Mouse (Mus musculus) CH12.LX (cell line): ENCODE results near the gene Sdccag8. TPM values are rescaled to one million over a fixed set of nuclear protein-coding genes. Genes with fewer than 3 reads are reported as not detected.

Experiments used
- DNase-seq: peaks from one replicate; pipeline ENCODE4 v3.0.0-alpha.2; 2013; ENCODE audit errors: extremely low read depth
- H3K27ac ChIP-seq: 2 replicates; pipeline ENCODE4 v1.5.1; 2012; ENCODE audit warnings: low read depth, mild to moderate bottlenecking, control low read depth, moderate library complexity; ENCODE audit not compliant: insufficient read depth
- H3K27me3 ChIP-seq: replicated peaks from 2 replicates; pipeline ENCODE3; 2012; ENCODE audit warnings: inconsistent platforms
- H3K36me3 ChIP-seq, 2 experiments: replicated peaks in 1 of 2; 2 replicates each; pipeline versions ENCODE3 to v1.6.1; 2012; ENCODE audit warnings: inconsistent platforms in 1 of 2, low read length in 1 of 2, mild to moderate bottlenecking in 1 of 2, mixed read lengths in 1 of 2, moderate library complexity in 1 of 2; ENCODE audit not compliant: control insufficient read depth in 1 of 2, insufficient read depth in 1 of 2
- H3K4me1 ChIP-seq, 2 experiments: 2 replicates each; pipeline ENCODE4 v1.6.1; 2012; ENCODE audit warnings: inconsistent platforms in 1 of 2, moderate library complexity in 1 of 2; ENCODE audit not compliant: insufficient read depth in 2 of 2, control insufficient read depth in 1 of 2
- H3K4me2 ChIP-seq: 2 replicates; pipeline ENCODE4 v1.6.1; 2012; ENCODE audit warnings: low read depth, mild to moderate bottlenecking, control low read depth; ENCODE audit not compliant: poor library complexity, insufficient read depth, severe bottlenecking
- H3K4me3 ChIP-seq, 3 experiments: fragments of 150-350 bp in 1 of 3; sonication (generic) in 1 of 3; replicated peaks in 1 of 3; 2 replicates each; pipeline versions ENCODE3 to v1.5.1; 2011 to 2012; ENCODE audit warnings: low read depth in 2 of 3, low read length in 2 of 3, mild to moderate bottlenecking in 2 of 3, moderate library complexity in 2 of 3, control low read depth in 1 of 3, improper control_type of control experiment in 1 of 3, inconsistent platforms in 1 of 3, mixed read lengths in 1 of 3; ENCODE audit not compliant: poor library complexity in 1 of 3
- H3K79me2 ChIP-seq: replicated peaks from 2 replicates; pipeline ENCODE4 v1.6.1; 2012; ENCODE audit warnings: mild to moderate bottlenecking, moderate library complexity; ENCODE audit not compliant: control insufficient read depth, poor library complexity, insufficient read depth, severe bottlenecking; ENCODE audit errors: extremely low read depth
- H3K9ac ChIP-seq: 2 replicates; pipeline ENCODE4 v1.6.1; 2012; ENCODE audit warnings: low read depth, mild to moderate bottlenecking, control low read depth, moderate library complexity; ENCODE audit not compliant: insufficient read depth
- H3K9me3 ChIP-seq: replicated peaks from 2 replicates; pipeline ENCODE3; 2012; ENCODE audit warnings: low read length, inconsistent platforms, mixed read lengths
- BHLHE40 ChIP-seq: IDR thresholded peaks from 2 replicates; pipeline ENCODE4 v1.6.1; 2011; ENCODE audit warnings: mild to moderate bottlenecking, low read depth, low read length, improper control_type of control experiment
- CHD2 ChIP-seq: IDR thresholded peaks from 2 replicates; pipeline ENCODE4 v1.6.1; 2011; ENCODE audit warnings: low read length, improper control_type of control experiment
- CTCF ChIP-seq, 2 experiments: IDR thresholded peaks in 1 of 2; conservative IDR thresholded peaks in 1 of 2; 2 replicates each; pipeline ENCODE4 v1.5.1; 2011 to 2012; ENCODE audit warnings: low read depth in 2 of 2, low read length in 2 of 2, improper control_type of control experiment in 1 of 2, inconsistent platforms in 1 of 2, mild to moderate bottlenecking in 1 of 2, moderate library complexity in 1 of 2
- EP300 ChIP-seq: IDR thresholded peaks from 2 replicates; pipeline ENCODE4 v1.6.1; 2011; ENCODE audit warnings: low read length, improper control_type of control experiment
- ETS1 ChIP-seq: conservative IDR thresholded peaks from 2 replicates; pipeline ENCODE4 v1.6.1; 2012; ENCODE audit warnings: low read depth, mild to moderate bottlenecking, inconsistent platforms, low read length, improper control_type of control experiment, moderate library complexity
- HCFC1 ChIP-seq: IDR thresholded peaks from 2 replicates; pipeline ENCODE4 v1.6.1; 2012; ENCODE audit warnings: low read depth, mild to moderate bottlenecking, inconsistent platforms, low read length, improper control_type of control experiment
- IRF4 ChIP-seq: IDR thresholded peaks from 2 replicates; pipeline ENCODE4 v1.6.1; 2014; ENCODE audit warnings: low read depth, mild to moderate bottlenecking, inconsistent platforms, low read length, improper control_type of control experiment
- JUN ChIP-seq: IDR thresholded peaks from 2 replicates; pipeline ENCODE4 v1.6.1; 2011; ENCODE audit warnings: low read depth, mild to moderate bottlenecking, low read length, improper control_type of control experiment, moderate library complexity; ENCODE audit not compliant: insufficient read depth
- JUND ChIP-seq: conservative IDR thresholded peaks from 2 replicates; pipeline ENCODE4 v1.6.1; 2011; ENCODE audit warnings: low read depth, low read length, improper control_type of control experiment
- MAZ ChIP-seq: IDR thresholded peaks from 2 replicates; pipeline ENCODE4 v1.6.1; 2012; ENCODE audit warnings: low read depth, mild to moderate bottlenecking, inconsistent platforms, low read length, improper control_type of control experiment, moderate library complexity
- MEF2A ChIP-seq: IDR thresholded peaks from 2 replicates; pipeline ENCODE4 v1.6.1; 2014; ENCODE audit warnings: low read depth, mild to moderate bottlenecking, inconsistent platforms, low read length, improper control_type of control experiment, borderline replicate concordance
- MXI1 ChIP-seq: IDR thresholded peaks from 2 replicates; pipeline ENCODE4 v1.6.1; 2011; ENCODE audit warnings: mild to moderate bottlenecking, low read depth, low read length, improper control_type of control experiment
- MYC ChIP-seq: IDR thresholded peaks from 2 replicates; pipeline ENCODE4 v1.6.1; 2011; ENCODE audit warnings: low read depth, mild to moderate bottlenecking, improper control_type of control experiment, low read length
- PAX5 ChIP-seq: IDR thresholded peaks from 2 replicates; pipeline ENCODE4 v1.6.1; 2012; ENCODE audit warnings: low read length, inconsistent platforms, mixed read lengths
- RCOR1 ChIP-seq: conservative IDR thresholded peaks from 2 replicates; pipeline ENCODE4 v1.6.1; 2012; ENCODE audit warnings: low read depth, mild to moderate bottlenecking, inconsistent platforms, low read length, improper control_type of control experiment
- SIN3A ChIP-seq: IDR thresholded peaks from 2 replicates; pipeline ENCODE4 v1.6.1; 2012; ENCODE audit warnings: low read length, improper control_type of control experiment, inconsistent platforms
- SMC3 ChIP-seq: IDR thresholded peaks from 2 replicates; pipeline ENCODE4 v1.6.1; 2011; ENCODE audit warnings: low read depth, low read length, improper control_type of control experiment
- TBP ChIP-seq: conservative IDR thresholded peaks from 2 replicates; pipeline ENCODE4 v1.6.1; 2011; ENCODE audit warnings: low read depth, low read length, improper control_type of control experiment
- UBTF ChIP-seq: IDR thresholded peaks from 2 replicates; pipeline ENCODE4 v1.6.1; 2012; ENCODE audit warnings: low read depth, mild to moderate bottlenecking, inconsistent platforms, low read length, improper control_type of control experiment, moderate library complexity
- USF1 ChIP-seq: IDR thresholded peaks from 2 replicates; pipeline ENCODE4 v1.6.1; 2014; ENCODE audit warnings: low read depth, mild to moderate bottlenecking, inconsistent platforms, low read length, improper control_type of control experiment
- ZMIZ1 ChIP-seq: IDR thresholded peaks from 2 replicates; pipeline ENCODE4 v1.6.1; 2012; ENCODE audit warnings: low read depth, mild to moderate bottlenecking, inconsistent platforms, low read length, improper control_type of control experiment
- ZNF384 ChIP-seq: IDR thresholded peaks from 2 replicates; pipeline ENCODE4 v1.6.1; 2012; ENCODE audit warnings: low read depth, low read length, improper control_type of control experiment, inconsistent platforms
- dilution Hi-C: fragments of 300-500 bp; cut with MboI; formaldehyde crosslinking; loops from 2 replicates; pipeline ENCODE4 v1.14.3; 2020; ENCODE audit warnings: low sequenced_read_pairs; ENCODE audit not compliant: extremely low pct_unique_long_range_greater_than_20kb, extremely low pct_ligation_motif_present
- in situ Hi-C: fragments of 300-500 bp; cut with MboI; formaldehyde crosslinking; loops from 3 replicates; pipeline ENCODE4 v1.14.3; 2019; ENCODE audit warnings: low sequenced_read_pairs, low pct_ligation_motif_present, low pct_unique_long_range_greater_than_20kb, mixed read lengths
- polyA plus RNA-seq: library from polyadenylated mRNA; unstranded; fragments of >175 nt; gene quantifications from 2 replicates; pipeline ENCODE4 v1.2.1, GENCODE M21; 2012; ENCODE audit warnings: low read depth; ENCODE audit not compliant: insufficient read length
- total RNA-seq, 2 experiments: library from RNA; depleted of rRNA; stranded (reverse); fragments of 300-350 nt in 1 of 2; fragments of >200 nt in 1 of 2; gene quantifications; 2 replicates each; pipeline ENCODE4 v1.2.3; 2012 to 2014

The Sdccag8 gene
- total and polyA plus RNA-seq, 3 experiments = 10.7 to 18.7 (median 10.9) TPM

DNA sequence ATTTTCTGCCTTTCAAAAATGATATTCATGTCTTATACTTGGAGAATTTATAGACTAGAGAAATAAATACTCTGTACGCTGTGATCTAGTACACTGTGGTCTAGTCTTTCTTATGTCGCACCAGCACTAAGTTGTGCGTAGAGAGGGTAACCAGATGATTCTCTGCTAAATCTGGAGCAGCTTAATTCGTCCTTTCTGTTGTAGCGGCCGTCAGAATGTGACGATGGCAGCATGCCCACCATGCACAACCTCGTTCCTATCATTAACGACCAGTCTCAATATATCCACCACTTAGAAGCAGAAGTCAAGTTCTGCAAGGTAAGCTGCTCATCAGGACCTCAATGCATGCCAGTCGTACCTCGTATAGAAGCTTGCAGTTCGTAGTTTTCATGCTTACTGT is 14.2 kb downstream of the Sdccag8 start:
- no peak overlapping the region for H3K4me3 ChIP-seq
- DNase-seq = no peak
- peaks cover 10 to 42% of the 10 kb centered on the region in 2 experiments for H3K36me3 ChIP-seq
- TF ChIP-seq MYC = no peak
- TF ChIP-seq CTCF (conservative IDR thresholded peaks at IDR 0.05 in 1 of 2, IDR thresholded peaks at IDR 0.05 in 1 of 2; ENCODE audit: low read depth in 2 of 2, low read length in 2 of 2) = no peak
- TF ChIP-seq ZNF384 = no peak
- no peak for TF ChIP-seq TBP
- no peak for TF ChIP-seq JUND
- TF ChIP-seq HCFC1 = no peak
- no peak for TF ChIP-seq PAX5
- H3K4me2 ChIP-seq = no peak overlapping the region
- H3K27me3 ChIP-seq = no peaks in the 10 kb centered on the region
- in situ Hi-C loops (no loop called here), dilution Hi-C loops (no loop called here)
- no peaks in the 10 kb centered on the region; the same call in none of the 2 replicates for H3K79me2 ChIP-seq
- no peaks in the 10 kb centered on the region for H3K9me3 ChIP-seq
- H3K4me1 ChIP-seq = peaks cover 19 to 58% of the 10 kb centered on the region in 2 experiments
- no peak overlapping the region for H3K27ac ChIP-seq
- no peak overlapping the region for H3K9ac ChIP-seq

DNA sequence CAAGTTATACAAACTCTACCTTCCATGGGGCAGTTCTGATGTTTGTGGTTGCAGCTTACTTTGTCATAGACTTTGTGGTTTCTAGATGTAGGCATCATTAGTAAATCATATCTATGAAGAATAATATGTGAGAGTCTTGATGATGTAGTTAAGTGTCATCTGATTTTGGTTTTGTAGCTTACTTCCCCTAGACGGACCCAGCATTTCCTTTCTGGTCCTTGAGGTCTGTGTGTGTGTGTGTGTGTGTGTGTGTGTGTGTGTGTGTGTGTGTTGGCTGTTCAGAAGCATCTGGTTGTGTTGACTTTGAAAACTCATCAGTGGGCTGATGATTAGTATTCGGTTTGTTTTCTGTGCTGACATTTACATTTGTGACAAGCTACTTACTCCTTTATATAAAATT is 17.6 kb downstream of the Sdccag8 start:
- Histone ChIP-seq H3K27me3 (no peaks in the 10 kb centered on the region), H3K36me3 (peaks cover 22 to 44% of the 10 kb centered on the region in 2 experiments), H3K9me3 (no peaks in the 10 kb centered on the region), H3K27ac (no peak overlapping the region), H3K4me1 (peaks cover 5 to 24% of the 10 kb centered on the region in 2 experiments; a peak in 3 of 4 replicates), H3K79me2 (no peaks in the 10 kb centered on the region; the same call in 1 of the 2 replicates), H3K4me3 (no peak overlapping the region), H3K9ac (no peak overlapping the region), H3K4me2 (no peak overlapping the region)
- no peak for DNase-seq
- in situ Hi-C loops = no loop called here
- no peak for TF ChIP-seq SIN3A
- TF ChIP-seq PAX5 = no peak
- TF ChIP-seq RCOR1 = no peak
- no peak for TF ChIP-seq HCFC1
- dilution Hi-C loops = no loop called here

DNA sequence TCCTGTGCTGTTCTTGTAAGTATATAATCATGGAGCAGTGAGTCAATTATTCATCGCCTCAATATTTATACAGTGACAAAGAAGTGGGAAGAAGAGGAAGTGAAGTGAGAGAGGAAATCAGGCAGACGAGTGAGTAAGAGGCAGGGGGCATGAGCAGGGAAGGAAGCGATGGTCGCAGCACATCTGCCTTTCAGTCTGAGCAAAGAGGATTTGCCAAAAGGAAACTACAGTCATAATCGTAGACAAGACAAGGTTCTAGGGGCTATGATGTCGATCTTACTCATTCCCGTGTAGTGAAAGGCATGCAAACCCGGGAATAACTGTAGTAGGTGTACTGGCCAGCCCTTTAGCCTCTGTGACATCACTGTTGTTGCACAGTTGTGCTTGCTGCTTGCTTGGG is 18.1 kb downstream of the Sdccag8 start:
- in situ Hi-C loops = no loop called here
- Histone ChIP-seq H3K9ac (no peak overlapping the region), H3K36me3 (peaks cover 22 to 45% of the 10 kb centered on the region in 2 experiments), H3K27me3 (no peaks in the 10 kb centered on the region), H3K4me3 (no peak overlapping the region), H3K4me2 (no peak overlapping the region), H3K4me1 (peaks cover under 1 to 19% of the 10 kb centered on the region in 2 experiments; a peak in 2 of 4 replicates), H3K9me3 (no peaks in the 10 kb centered on the region), H3K27ac (no peak overlapping the region), H3K79me2 (no peaks in the 10 kb centered on the region; the same call in 1 of the 2 replicates)
- peak; percentile 56 for DNase-seq
- TF ChIP-seq ETS1 (peak; percentile 56), CTCF (conservative IDR thresholded peaks at IDR 0.05 in 1 of 2, IDR thresholded peaks at IDR 0.05 in 1 of 2; ENCODE audit: low read depth in 2 of 2, low read length in 2 of 2) (no peak), MEF2A (0 out of 2 replicates have a peak, but pooled peaks have one; percentile 27), JUN (peak; percentile 58), USF1 (no peak), EP300 (peak; percentile 76), JUND (peak; percentile 52; the same call in 1 of the 2 replicates), CHD2 (no peak), IRF4 (peak; percentile 81), BHLHE40 (peak; percentile 64), UBTF (no peak), MAZ (no peak), ZMIZ1 (no peak), ZNF384 (no peak), SMC3 (no peak), RCOR1 (no peak), MXI1 (no peak)
- dilution Hi-C loops = no loop called here
